Mouse (Mus musculus): ENCODE results near the gene Nsrp1. TPM values are rescaled to one million over a fixed set of nuclear protein-coding genes. Genes with fewer than 3 reads are reported as not detected.

Gene Nsrp1
- total RNA-seq, 2 experiments from 2014 or later = 17.7 to 31.1 TPM

DNA sequence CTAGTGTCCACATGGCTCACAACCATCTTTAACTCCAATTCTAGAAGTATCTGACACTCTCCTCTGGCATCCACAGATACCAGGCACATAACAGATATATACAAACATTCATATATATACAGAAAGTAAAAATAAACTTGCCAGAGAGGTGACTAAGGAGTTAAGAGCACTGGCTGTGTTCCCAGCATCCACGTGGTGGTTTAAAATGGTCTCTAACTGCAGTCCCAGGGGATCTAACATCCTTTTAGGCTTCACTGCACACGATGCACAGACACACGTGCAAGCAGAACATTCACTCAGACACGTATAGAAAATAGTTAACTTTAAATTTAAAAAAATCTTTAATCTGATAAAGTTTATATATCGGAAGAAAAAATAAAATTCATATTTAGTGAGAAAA is 16.3 kb downstream of the Nsrp1 start:
- no peak for ATAC-seq (replicated peaks; ENCODE audit: poor library complexity)

GRCm38 (mm10) chr11:77042816-77043215 is 35.4 kb downstream of the Nsrp1 start:
- no peak for ATAC-seq (replicated peaks; ENCODE audit: poor library complexity)

DNA sequence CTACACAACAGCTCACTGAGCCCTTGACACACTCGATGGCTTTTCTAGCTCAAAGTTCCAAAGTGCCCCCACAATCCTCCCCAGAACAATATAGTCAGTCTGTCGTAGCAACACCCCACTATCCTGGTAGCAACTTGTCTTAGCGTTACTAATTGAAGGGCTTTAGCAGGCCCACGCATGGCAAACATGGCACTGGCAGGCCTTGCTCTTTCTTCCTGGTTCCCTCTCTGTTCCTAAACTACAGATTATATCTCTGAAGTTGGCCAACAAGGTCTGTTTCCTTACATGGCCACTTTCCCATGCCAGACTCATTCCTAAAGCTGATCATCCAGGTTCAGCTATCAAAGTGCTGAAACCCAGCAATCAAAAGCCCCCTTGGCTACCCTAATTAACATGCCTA is 36.3 kb downstream of the Nsrp1 start:
- ATAC-seq (replicated peaks; ENCODE audit: poor library complexity) = no peak

DNA sequence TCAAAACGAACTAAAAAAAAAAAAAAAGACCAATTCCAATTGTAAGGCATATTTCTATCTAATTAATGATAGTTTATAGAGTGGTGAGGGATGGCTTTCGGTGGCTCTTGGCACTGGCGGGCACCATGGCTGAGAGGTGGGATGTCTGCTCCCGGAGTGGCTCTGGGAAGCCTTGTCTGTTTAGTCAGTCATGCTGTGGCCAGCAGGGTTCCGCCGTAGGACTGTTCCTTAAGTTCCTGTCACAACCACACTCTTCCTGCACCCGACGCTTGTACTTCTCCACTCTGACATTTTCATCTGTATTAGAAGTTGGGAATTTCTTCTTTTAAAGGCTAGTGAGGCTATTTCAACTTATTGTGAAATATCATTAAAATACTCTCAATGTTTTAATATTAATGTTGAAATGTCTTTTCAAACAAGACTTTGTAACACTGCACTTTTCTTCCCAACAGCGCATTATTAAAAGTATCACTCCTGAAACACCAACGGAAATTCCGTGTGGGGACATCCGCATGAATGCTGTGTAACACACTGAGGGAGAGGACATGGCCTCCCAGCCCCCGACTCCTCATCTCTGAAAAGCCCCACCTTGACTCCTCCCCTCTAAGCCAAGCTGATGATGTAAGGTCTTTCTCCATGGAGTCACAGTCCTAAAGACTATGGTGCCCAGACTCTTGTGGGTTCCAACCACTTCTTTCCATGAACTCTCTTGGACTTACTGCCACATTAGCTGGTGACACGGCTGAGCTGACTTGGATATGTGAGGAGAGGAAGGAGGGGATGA is 46.9 kb downstream of the Nsrp1 start:
- ATAC-seq (replicated peaks; ENCODE audit: poor library complexity) = peak; percentile 57

DNA sequence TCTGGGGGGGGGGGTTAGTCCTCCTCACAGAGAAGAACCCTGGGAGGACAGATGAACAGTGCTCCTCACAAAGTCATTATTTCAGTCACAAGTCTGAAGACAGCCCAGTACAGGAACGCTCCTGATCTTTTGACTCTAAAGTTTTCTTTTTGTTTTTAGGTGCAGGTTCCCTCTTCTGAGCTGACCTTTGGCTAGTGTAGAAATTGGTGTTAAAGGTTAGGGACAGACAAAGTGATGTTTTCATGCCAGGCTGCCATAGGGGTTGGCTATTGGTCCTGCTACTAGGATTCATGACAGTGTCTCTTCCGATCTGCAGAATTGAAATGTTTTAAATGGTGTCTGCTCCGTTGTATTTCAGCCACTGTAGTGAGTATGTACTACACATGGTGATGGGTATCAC is 50.1 kb downstream of the Nsrp1 start:
- ATAC-seq (replicated peaks; ENCODE audit: poor library complexity) = no peak

DNA sequence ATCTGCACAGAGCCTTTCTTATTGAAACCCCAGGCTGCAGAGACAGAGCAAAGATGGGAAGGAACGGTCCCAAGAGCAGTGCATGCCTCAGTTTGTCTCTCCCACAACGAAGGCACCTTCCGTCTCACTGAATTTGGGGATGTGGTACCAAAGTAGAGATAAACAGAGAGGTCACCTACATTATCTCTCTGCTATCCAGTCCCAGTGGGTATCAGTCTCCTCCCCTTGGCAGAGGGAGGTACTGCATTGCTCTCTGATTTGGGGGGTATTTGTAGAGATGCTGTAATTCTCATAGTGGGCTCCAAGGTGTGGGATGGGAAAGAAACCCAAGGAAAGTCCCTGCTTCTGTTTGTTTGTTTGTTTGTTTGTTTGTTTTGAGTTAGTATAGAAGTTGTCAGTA is 51.7 kb downstream of the Nsrp1 start:
- ATAC-seq (replicated peaks; ENCODE audit: poor library complexity) = no peak

GRCm38 (mm10) chr11:77021749-77022396 is 56.4 kb downstream of the Nsrp1 start:
- no peak for ATAC-seq (replicated peaks; ENCODE audit: poor library complexity)

DNA sequence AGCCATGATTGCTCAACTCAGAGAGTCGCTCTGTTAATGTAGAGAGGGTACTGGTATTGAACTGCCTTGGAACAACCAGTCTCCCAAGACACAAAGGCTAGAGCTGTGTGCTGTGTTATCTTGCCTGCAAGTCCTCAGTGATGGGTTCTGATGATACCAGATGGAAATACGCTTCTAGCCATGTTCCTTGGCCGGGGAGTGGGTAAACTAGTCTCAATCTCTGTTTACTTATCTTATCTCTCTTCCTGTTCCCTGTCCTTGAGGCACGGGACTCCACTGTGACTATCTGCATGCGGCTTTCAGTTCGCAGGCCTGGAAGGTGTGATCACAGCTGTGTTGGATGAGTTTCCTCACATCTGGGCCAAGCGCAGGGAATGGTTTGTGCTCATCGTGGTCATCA is 58.7 kb downstream of the Nsrp1 start:
- no peak for ATAC-seq (replicated peaks; ENCODE audit: poor library complexity)

DNA sequence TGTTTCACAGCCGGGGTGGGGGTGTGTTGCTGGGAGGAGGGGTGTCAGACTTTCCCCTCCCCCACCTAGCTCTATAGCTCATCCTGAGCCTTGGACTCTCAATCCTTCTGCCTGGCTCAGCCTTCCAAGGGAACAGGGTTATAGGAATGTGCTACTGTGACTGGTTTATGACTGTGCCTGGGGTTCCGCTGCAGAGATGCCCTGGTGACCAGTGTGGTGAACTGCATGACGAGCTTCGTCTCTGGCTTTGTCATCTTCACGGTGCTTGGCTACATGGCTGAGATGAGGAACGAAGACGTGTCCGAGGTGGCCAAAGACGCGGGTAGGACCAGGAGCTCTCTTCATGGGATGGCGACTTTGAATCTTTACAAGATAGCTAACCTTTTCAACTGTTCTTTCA is 60.2 kb downstream of the Nsrp1 start:
- 0 out of 2 replicates have a peak, but pooled peaks have one; percentile 31 for ATAC-seq (replicated peaks; ENCODE audit: poor library complexity)

DNA sequence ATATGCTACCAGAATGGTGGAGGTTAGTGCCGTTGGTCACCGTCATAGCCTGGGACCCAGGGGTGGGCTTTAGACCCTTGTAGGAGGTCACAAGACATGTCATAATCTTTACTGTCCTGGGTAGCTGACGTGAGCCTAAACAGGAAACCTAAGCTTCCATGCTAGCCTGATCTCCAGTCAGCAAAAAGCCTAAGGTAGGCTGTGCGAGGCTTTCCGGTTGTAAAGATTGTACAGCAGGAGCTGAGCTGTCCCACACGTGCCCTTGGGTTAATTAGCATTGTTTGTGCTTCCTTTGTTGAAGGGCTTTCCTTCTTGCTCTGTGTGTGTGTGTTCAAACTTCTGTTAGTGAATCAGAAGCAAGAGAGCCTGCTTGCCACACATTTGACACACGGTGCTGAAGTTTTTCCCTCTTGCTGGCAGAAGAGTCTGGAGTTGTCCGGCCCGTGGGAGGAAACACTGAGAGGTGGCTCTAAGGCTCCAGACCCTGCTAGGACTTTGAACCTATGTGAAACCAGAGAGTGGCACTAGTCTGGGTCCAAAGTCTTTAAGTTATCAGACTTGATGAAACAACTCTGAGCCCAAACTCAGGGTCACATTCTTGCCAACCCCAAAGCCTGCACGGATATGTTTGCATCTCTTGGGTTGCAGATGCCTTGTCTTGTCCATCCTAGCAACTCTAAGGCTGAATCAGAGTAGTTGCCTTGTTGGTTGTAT is 67.3 kb downstream of the Nsrp1 start:
- ATAC-seq (replicated peaks; ENCODE audit: poor library complexity) = no peak

GRCm38 (mm10) chr11:77009069-77010025 is 68.9 kb downstream of the Nsrp1 start:
- no peak for ATAC-seq (replicated peaks; ENCODE audit: poor library complexity)

GRCm38 (mm10) chr11:77006616-77007015 is 71.6 kb downstream of the Nsrp1 start:
- ATAC-seq (replicated peaks; ENCODE audit: poor library complexity) = no peak

DNA sequence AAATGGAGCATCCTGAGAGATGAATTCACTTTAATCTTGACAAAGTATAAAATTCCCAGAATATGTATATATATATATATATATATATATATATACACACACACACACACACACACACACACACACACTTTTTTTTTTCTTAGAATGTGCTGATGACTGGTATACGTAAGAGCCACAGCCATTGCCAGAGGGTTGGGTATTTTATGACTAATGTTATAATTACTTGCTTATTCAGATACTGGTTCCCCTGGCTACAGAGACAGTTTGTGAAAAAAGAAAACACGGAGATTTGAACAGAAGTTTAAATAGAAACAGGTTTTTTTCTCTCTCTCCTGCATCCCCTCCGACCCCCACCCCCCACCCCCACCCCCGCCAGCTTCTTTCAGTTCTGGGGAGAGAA is 72.4 kb downstream of the Nsrp1 start:
- ATAC-seq (replicated peaks; ENCODE audit: poor library complexity) = no peak

- ATAC-seq (replicated peaks; ENCODE audit: poor library complexity) = no peak
Observed at GRCm38 (mm10) chr11:77002361-77002760, 75.9 kb downstream of the Nsrp1 start.

DNA sequence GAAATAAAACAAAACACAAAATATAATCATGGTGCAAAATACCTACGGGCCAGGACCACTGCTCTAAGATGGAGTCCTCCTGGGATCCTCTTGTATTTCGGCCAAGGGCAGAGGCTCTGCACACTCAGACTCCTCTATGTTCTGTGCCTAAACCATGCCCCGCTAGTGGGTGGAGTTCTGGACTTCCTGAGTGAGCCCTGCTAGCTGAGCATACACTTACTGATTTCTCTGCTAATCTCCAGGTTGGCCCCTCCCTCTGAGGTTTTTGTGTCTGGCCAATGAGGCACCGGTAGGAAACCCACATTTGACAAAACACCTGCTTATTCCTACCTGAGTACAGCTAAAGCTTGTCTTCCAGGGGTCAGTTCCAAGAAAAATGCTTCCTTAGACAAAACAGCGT is 77.5 kb downstream of the Nsrp1 start:
- ATAC-seq (replicated peaks; ENCODE audit: poor library complexity) = 0 out of 2 replicates have a peak, but pooled peaks have one; percentile 26

- ATAC-seq (replicated peaks; ENCODE audit: poor library complexity) = no peak
Observed at GRCm38 (mm10) chr11:76998705-76999226, 79.5 kb downstream of the Nsrp1 start.

GRCm38 (mm10) chr11:76997916-76998704 is 80.1 kb downstream of the Nsrp1 start, which contains the start of gene Slc6a4:
Slc6a4 (plus strand) TSS chr11:76998603.
- no peak for ATAC-seq (replicated peaks; ENCODE audit: poor library complexity)

DNA sequence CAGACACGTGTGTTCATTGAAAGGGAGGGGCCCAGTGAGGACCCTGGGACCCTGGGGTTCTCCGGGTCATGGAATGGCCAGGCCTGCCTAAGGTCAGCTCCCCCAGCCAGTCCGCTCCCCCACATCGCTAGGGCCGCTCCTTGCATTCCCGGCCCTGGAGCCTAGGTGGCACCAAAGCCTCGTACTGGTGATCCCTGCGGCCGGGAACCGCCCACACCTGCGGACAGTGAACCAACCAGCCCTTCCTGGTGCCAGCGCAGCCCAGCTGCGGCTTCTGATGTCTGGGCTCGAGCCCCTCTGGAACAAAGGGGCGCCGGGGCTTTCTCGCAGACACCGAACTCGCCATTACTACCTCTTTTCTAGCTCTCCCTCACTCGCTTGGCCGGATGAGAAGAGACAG is 80.9 kb downstream of the Nsrp1 start:
- ATAC-seq (replicated peaks; ENCODE audit: poor library complexity) = peak; percentile 70

- peak; percentile 47 for ATAC-seq (replicated peaks; ENCODE audit: poor library complexity)
Observed at GRCm38 (mm10) chr11:76995966-76996672, 82.1 kb downstream of the Nsrp1 start.

Data from megakaryocyte progenitor cell, adult 5-6 weeks (primary cell).